Mouse (Mus musculus) right cerebral cortex, postnatal 4 days (tissue): ENCODE results near the gene Arsa.

ENCODE experiments used
- DNase-seq: peaks from one replicate; pipeline ENCODE4 v3.0.0-alpha.2; 2022

The Arsa gene

DNA sequence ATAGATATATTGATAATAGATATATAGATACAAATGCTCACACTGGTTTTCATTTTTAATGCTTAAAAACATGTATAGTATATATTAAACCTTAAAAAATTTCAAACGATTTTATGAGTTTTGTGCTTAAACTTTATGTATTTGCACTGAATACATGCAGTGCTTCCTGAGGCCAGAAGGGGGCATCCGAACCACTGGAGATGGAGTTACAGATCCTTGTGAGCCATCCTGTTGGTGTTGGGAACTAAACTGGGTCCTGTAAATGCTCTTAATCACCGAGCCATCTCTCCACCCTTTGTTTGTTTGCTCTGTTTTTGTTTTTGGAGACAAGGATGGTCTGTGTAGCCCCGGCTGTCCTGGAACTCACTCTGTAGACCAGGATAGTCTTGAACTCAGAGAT, 17.7 kb upstream of the Arsa start:
- no peak for DNase-seq

DNA sequence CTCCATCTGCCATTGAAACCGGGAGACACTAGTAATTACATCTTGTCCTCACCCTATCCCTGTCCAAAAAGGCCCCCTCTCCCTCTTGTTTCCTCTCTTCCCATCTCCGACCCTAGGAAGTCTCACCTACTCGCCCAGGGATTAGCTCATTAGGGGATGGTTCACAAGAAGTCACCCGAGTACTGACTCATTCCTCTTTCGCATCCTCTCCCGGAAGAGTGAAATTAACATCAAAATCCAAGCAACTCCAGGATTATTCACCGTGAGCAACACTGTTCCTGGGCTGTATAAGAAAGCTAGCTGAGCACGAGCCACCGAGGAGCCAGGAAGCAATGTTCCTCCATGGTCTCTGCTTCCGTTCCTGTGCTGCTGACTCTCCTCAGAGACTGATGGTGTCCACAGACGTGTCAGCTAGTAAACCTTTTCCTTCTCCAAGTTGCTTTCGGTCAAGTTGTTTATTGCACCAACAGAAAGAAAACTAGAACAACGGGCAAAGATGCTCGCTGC, 11.4 kb upstream of the Arsa start:
- DNase-seq: no peak

DNA sequence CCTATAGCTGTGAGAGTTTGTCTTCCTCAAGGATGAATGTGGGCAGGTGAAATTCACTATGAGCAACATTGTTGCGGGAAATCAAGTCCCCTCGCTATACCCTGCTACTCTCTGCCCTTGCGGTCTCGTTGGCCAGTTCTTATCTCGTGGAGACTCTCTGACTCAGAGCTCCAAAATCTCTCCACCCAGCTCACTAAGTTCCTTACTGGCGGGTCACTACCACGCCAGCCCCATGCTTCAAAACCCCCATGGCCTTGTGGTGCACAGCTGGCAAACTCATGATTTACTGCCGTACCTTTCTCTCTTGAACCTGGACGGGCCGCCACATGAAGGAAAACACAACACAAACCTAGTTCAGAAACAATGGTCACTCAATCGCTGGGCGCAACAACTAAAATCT, 11.0 kb upstream of the Arsa start:
- DNase-seq: no peak

DNA sequence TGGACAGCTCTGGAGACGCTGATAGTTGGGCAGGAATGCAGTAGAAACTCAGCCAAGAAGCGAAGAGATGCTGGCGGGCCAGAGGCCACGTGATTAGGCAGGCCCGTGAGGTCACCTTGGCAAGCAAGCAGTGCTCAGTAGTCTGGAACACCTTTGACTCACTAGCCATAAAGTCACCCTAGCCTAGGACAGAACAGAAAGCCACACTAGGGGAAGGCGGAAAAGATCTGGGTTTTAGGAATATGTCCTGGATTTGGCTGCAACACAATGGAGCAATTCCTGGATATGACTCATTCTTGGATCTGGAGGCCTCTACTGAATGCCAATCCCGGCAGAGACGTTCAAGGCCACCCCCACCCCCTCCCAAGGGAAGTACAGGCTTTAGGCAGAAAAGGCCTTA, 3.4 kb upstream of the Arsa start:
- DNase-seq: no peak

DNA sequence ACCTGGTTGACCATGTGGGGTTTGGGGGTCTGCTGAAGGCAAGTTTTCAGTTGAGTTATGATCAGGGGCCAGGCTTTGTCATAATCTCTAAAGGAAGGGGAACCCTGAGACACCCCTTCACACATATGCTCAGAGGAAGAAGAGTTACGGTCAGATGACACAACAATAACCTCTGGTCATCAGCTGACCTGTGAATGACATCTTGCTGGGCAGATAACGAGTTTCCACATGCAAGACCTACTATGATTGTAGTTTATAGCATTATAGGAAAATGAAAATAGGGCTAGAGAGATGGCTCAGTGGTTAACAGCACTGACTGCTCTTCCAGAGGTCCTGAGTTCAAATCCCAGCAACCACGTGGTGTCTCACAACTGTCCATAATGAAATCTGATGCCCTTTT, 1.4 kb upstream of the Arsa start:
- no peak for DNase-seq

DNA sequence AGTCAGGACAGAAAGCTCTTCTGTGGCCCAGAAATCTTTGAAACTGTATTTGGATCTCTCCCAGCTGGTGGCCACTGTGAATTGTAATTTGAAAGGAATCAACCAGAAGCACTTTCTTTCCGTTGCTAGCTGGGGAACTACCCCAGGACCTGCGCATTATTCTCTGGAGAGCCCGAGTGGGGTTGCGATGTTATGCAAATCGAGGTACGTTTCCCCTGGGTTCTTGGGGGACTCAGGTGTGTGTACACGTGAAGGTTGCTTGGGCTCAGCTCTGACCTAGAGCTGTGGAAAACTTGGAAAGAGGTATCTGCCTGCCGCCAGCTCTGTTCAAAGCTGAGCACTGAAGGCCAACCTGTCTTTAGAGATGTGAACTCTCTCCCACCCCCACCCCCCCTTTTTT, 581 bp upstream of the Arsa start:
- DNase-seq: no peak

DNA sequence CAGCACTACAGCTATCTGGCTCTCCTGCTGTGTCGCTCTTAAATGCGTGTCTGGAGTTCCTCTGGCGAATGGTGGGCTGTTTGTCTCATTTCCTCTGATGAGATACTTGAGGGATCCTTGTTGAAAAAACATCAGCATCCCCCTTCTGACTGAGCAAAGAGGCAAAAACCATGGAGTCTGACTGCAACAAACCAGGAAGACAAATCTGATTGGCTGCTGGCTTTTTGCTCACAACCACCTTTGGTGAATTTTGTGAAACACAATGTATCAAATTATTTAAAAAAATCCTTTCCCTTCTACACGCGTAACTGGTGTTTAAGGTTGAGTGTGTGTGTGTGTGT, 780 bp downstream of the Arsa start:
- DNase-seq: no peak

DNA sequence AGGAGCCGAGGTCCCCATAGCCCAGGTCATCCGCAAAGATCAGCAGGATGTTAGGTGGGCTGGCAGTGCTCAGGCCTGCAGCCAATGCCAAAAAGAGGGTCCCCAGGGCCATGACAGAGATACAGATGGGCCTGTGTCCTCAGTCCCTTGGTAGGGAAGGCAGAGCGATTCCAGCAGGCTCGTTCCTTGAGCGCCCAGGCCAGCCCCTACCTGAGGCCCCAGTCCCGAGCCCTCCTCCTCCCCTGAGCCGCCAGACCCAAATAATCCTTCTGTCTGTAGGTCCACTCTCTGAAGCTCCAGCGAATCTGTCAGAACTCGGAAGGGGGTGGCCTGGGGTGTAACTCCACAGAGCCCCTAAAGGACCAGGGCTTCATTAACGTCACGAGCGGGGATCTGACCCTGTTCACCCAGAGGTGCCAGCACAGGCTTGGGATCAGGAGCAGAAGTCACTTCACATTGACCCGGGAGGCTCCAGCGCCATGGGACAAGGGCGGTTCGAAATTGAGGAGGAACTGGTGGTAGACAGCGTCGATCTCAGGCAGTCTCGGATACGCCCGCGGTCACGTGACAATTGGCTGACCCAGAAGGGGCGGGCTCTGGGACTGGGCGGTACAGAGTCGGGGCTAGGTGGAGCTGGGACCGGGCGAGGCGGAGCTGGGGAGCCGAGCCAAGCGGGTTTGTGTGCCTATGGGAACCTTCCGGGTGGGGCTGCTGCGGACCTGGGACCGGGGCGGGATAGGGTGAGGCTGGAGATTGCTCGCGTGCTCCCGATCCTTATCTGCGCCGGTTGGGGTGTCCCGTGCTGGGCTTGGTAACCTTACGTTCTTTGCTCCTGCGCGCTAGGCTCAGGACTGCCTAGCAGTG, 1.4 kb downstream of the Arsa start:
- DNase-seq: peak; percentile 87

DNA sequence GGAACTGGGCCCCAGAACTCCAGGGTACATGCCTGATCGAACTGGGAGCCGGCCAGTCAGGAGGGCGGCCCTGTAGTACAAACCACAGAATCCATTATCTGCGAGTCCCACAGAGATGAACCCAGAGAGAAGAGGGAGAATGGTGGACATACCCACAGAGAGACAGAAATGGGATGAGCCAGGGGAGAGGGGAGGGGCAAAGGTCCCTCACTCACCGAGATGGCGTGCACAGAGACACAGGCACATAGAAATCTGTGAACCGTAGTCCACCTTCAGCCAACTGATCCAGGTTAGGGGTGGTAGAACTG, 2.0 kb downstream of the Arsa start:
- DNase-seq: no peak

DNA sequence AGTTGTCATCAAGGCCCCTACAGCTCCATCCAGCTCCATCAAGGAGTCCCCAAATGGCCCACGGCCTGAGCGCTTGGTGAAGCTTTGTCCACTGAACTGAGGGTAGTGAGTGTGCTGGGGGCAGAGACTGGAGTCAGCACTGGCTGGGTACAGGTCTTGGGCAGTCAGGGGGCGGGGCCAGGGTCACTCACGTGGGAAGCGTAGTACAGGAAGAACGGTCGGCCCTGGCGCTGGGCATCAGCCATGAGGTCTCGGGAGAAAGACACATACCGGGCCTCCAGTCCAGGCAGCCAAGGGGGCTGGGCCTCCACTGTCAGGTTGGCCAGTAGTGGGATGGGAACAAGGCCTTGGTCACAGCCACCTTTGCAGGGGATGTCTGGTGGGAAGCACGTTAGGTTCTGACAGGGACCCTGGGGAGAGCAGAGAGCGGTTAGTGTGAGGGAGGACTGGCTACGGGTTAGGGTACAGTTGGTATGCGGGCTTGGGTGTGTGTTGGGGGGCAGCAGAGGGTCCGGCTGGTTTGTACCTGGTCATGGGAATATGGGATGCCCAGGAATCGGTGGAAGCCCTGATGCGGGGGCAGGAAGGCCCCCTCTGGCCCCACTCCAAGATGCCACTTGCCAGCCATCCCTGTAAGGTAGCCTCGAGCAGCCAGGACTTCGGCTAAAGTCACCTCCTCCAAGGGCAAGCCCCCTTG, 2.5 kb downstream of the Arsa start:
- DNase-seq: no peak

DNA sequence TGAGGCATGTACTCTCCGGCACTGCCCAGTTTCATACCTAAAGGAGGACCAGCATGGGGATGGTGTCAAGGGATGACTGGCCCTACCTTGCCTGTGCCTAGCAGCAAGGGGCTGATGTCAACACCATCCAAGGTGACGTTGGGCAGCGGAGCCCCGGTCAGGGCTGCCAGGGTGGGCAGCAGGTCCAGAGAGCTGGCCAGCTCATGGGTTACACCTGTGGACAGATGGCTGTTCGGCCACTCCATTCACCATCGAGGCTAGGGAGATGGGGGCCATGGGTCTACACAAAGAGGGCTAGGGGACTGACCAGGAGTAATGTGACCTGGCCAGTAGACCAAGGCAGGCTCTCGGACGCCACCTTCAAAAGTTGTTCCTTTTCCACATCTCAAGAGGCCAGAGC, 3.3 kb downstream of the Arsa start:
- no peak for DNase-seq

DNA sequence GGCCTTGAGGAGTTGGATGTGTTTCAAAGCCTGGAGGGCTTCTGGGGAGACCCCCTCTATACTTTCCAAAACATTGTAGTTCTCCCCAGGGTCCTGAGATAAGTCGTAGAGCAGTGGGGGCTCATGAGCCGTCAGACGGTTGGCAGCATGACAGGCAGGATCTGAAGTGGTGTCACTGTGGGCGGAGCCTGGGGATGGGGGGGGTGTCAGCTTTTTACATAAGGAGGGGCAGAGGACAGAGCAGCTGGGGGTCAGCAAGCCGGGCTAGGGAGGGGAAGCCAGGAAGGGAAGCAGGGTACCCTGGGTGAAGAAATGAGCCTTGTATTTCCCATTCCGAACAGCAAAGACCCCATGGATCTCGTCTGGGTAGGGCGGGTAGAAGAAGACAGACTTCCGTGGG, 3.9 kb downstream of the Arsa start:
- DNase-seq: no peak

DNA sequence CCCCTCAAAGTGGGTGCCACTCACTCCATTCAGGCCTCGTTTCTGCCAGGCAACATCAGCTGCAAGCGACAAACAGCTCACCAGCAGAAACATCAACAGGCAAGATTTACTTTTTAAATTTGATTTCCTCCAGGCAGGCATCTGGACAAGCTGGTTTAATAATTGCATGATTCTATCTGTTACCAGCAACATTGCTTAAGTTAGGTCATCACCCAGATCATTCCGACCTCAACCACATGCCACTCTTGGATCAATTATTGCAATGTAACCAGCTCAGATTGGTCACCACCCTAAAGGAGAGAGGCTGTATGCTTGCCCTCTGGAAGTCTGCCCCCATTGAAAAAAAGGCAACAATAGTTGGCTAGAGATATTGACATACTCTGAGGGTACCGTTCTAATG, 5.7 kb downstream of the Arsa start:
- no peak for DNase-seq

DNA sequence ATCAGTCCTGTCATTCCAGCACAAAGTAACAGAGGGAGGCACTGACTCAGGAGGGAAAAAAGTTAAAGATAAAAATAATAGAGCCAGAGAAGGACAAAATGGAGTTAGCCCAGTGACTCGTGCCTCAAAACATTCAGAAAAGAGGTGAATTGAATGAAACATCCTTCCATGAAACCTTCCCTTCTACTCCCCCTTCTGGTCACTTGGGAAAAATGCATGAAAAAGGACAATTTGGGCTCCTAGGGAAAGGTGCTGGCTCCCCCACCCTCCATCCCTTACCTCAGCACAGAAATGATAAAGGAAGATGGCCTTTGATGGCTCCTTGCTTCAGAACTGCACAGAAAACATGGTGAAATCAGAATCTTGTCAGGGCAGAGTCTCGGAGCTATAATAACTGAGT, 8.6 kb downstream of the Arsa start:
- DNase-seq: no peak

DNA sequence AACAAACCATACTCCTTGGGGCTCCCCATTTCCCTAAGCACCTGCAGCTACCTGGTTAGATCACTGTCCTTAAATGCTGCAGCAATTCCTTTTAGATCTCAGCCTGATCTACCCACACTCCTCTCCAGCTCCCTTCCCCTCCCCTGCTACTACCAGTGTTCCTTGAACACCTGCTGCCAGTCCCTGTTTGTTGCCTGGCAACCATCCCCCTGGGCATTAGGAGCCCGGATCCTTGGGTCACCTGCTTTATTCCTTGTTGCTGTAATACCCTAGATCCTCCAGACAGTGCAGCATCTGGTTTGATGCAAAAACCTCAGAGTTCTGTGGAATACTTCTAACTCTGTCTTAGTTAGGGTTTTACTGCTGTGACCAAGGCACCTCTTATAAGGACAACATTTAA, 12.2 kb downstream of the Arsa start:
- DNase-seq: no peak

DNA sequence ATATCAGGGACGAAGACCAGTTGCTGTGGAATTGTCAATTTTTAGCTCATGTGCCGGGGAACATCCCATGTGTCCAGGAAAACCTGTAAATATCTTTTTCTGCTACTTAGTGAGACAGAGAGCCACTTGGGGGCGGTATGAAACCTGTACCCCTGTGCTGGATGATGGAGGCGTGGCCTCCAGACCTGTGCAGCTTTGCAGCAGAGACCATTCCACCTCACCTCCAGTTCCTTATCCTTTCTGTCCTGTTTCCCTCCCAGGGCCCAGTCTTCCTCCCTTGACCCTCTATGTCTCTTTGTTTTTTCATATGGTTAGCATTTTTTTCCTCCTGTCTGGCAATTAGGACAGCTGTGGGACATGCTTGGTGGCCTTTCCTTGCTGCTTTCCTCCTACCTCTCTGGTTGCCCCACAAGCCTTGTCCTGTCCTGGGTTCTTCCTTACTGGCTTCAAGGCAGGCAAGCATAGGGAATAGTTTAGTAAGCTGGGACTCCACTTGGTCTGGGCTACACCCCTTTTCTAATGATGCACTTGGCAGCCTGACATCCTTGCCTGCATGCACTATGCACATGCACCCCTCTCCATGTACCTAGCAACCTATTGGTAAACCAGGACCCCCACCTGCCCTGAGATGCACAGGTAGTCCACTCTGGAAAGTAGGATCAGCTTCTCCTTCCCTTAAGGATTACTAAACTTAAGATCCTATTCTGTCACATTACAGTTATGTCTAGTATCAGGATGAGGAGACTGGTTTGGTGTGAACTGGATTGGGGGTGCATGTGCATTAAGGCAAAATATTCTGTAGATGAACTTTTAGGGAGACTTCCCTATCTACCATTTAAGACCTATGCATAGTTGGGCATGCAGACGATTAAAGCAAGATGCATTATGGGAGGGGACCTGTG, 13.6 kb downstream of the Arsa start:
- no peak for DNase-seq

DNA sequence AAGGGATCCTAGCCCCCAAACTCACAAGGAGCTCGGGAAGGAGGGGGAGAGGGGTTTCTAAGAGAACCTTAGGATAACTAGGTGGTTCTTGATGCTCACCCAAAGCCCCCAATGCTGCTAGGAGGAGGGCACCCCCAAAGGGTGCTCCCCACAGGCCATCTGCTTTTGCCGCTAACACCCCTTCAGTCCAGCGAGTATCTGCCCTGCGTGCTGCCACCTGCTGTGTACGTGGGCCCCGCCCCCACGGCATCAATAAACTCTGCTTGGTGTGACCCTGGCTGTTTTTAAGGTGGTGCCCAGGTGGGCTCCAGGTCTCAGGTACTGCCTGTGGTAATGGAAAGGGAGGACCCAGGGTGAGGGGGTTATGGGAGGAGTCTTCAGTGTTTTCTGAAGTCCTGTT, 15.0 kb downstream of the Arsa start:
- DNase-seq: no peak

DNA sequence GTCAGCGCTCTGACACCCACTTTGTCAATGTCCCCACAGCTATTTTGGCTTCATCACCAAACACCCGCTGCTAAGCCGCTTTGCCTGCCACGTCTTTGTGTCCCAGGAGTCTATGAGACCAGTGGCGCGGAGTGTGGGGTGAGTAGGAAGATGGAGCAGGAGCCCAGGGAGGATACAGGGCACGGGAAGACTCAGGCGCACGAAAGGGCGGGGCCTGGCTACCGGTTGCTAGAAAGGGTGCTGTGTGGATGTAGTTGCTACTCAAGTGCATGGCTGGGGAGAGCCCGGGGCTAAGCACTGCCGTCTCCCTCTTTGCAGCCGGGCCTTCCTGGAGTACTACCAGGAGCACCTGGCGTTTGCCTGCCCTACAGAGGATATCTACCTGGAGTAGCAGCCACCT, 15.9 kb downstream of the Arsa start:
- no peak for DNase-seq

DNA sequence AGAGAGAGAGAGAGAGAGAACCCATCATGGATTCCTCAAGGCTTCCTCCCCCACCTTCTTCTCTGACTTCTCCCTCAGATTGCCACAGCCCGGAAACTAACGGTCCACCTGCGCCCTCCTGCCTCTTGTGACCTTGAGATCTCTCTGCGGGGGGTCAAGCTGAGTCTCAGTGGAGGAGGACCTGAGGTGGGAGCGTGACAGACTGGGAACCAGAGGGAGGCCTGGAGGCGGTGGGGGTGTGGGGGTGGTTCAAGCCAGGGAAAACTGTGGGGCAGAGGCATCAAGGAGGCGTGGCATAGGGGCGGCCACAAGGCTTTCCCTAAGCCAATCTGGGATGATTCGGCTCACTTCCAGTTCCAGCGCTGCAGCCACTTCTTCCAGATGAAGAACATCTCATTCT, 16.9 kb downstream of the Arsa start:
- DNase-seq: no peak

DNA sequence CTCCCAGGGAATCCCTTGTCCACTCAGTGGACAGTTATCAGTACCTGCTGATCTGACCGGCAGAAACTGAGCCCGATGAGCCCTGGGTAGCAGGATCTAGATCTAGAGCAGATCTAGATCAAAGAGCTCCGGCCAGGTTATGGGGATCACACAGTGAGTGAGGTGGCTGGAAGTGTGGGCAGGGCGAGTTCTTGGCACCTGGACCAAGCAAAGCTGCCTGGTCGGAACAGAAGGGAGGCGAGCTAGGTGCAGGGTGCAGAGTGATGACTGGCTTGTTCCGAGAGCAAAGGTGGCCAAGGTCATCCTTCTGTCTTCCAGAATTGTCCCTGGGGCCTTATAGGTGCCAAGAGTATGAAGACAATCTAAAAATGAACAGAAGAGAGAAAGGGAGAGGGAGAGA, 17.4 kb downstream of the Arsa start:
- DNase-seq: no peak

DNA sequence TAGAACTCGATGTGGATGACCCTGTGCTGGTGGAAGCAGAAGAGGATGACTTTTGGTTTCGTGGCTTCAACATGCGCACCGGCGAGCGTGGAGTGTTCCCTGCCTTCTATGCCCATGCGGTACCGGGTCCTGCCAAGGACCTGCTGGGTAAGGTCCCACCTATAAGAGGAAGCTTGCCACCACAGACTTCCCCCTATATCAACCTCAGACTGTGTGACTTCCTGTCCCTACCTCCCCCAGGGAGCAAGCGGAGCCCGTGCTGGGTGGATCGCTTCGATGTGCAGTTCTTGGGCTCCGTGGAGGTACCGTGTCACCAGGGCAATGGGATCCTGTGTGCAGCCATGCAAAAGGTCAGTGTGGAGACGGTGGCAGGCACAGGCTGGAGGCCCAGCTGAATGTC, 18.3 kb downstream of the Arsa start:
- DNase-seq: no peak

DNA sequence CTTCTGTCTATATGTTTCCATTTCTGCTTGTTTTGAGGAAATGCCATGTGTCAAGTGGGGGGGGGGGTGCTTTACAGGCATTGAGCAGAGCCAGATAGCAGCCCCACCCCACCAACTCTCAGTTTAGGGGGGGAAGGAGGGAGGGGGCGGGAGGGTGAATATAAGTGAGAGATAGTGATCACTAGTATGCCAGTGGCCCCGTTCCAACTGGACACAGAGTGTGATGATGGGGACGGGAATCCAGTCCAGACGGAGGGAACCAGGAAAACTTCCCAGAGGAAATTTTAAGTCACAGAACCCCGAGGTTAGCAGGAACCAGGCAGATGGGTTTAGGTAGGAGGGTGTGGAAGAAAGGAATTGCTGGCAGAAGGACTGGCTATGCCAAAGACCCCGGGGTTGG, 21.6 kb downstream of the Arsa start:
- no peak for DNase-seq

DNA sequence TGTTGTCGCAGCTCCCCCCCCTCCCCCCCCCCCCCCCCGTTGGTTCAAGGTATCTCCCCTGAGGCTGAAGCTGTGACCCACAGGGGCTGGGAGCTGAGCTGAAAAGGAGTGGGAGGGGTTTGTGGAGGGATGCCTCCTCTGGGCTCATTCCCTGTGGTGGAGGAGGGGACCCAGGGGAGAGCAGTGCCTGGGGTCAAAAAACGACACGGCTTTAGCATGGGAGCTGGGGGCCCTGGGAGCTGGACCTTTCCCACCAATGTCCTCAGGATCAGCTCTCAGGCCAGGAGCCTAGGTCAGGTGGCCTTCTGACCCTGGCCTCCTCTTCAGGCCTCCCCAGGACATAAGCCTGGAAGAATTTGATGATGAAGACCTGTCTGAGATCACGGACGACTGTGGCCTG, 22.4 kb downstream of the Arsa start:
- no peak for DNase-seq
